Mouse (Mus musculus): ENCODE measurements at regions not wholly inside any gene's neighbourhood (a gene's known extent, or its start where the extent isn't known, plus 50 kb on each side); places are given as distances from the start of the nearest gene placed in this dataset.

- no peak for DNase-seq
Measured at GRCm38 (mm10) chr5:78284456-78285199, 876.8 kb upstream of the Igfbp7 start.

GRCm38 (mm10) chr5:78251491-78251890 is 843.6 kb upstream of the Igfbp7 start:
- DNase-seq, result peak; percentile 44

- no peak for DNase-seq
Measured at GRCm38 (mm10) chr5:78213696-78214095, 805.9 kb upstream of the Igfbp7 start.
